Mouse (Mus musculus): ENCODE data around the gene Rhou. TPM values are rescaled to one million over a fixed set of nuclear protein-coding genes. Genes with fewer than 3 reads are reported as not detected.

Rhou gene
- polyA plus RNA-seq, 1 experiment from 2014 or later, result 11.3 TPM

- Histone ChIP-seq H3K4me3 (peak overlapping the region; percentile 92), H3K36me3 (replicated peaks) (peaks cover 12% of the 10 kb centered on the region; the same call in 1 of the 2 replicates), H3K4me2 (peak overlapping the region; percentile 54), H3K4me1 (peaks cover 20% of the 10 kb centered on the region), H3K27ac (0 out of 2 replicates have a peak overlapping the region, but pooled peaks have one; percentile 94), H3K27me3 (replicated peaks) (no peaks in the 10 kb centered on the region), H3K9ac (peak overlapping the region; percentile 86; the same call in 1 of the 2 replicates), H3K9me3 (no peaks in the 10 kb centered on the region)
- ATAC-seq (replicated peaks), result no peak
- 11% methylated on average over 5 of the region's 5 CpGs for WGBS
Observed at GRCm38 (mm10) chr8:123654763-123655162, 1.0 kb downstream of the Rhou start.

DNA sequence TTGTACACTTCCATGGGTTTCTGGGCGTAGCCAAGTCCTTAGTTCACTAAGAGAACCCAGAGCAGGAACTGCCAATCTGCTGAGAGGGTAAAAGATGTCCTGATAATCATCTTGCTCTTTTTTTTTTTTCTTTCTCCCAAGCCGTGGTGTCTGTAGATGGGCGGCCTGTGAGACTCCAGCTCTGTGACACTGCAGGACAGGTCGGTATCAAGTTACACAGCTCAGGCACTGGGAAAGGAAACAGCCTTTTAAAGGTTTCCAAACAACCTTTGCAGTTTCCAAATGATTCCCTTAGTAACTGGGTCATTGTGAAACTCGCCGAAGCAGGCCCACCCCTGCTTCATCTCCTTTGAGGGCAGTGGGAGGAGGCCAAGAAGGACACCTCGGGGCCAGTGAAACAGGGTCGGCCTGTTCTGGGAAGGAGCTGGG lies 1.6 kb downstream of the Rhou start:
- Histone ChIP-seq H3K9me3 (no peaks in the 10 kb centered on the region), H3K27me3 (replicated peaks) (no peaks in the 10 kb centered on the region), H3K27ac (no peak overlapping the region), H3K36me3 (replicated peaks) (peaks cover 12% of the 10 kb centered on the region; the same call in 1 of the 2 replicates), H3K4me3 (peak overlapping the region; percentile 92), H3K4me1 (peaks cover 20% of the 10 kb centered on the region), H3K9ac (peak overlapping the region; percentile 86; the same call in 1 of the 2 replicates), H3K4me2 (peak overlapping the region; percentile 54)
- ATAC-seq (replicated peaks), result no peak
- WGBS, result 8% methylated on average over 8 of the region's 8 CpGs

DNA sequence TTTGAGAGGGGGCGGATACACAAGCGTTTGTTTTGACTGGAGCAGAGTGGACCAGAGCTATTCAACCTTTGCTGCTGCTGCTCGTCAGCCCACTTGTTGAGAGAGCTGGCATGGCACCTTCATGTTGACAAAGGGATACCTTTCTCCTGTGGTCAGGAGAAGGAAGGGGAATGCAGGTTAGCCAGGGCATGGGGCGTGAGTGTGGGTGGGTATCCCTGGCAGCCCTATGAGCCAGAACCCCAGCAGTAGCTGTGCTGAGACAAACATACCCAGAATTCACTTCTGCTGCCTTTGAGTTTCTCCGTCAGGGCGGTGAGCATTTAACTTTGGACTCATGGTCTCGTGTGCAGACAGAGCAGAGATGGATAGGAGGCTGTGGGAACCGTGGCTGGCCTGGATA lies 4.1 kb downstream of the Rhou start:
- Histone ChIP-seq H3K4me1 (peaks cover 20% of the 10 kb centered on the region), H3K4me3 (no peak overlapping the region), H3K27me3 (replicated peaks) (no peaks in the 10 kb centered on the region), H3K36me3 (replicated peaks) (peaks cover 16% of the 10 kb centered on the region; the same call in 1 of the 2 replicates), H3K27ac (no peak overlapping the region), H3K4me2 (no peak overlapping the region), H3K9ac (no peak overlapping the region), H3K9me3 (no peaks in the 10 kb centered on the region)
- WGBS, result 91% methylated on average over 8 of the region's 8 CpGs
- ATAC-seq (replicated peaks), result no peak

DNA sequence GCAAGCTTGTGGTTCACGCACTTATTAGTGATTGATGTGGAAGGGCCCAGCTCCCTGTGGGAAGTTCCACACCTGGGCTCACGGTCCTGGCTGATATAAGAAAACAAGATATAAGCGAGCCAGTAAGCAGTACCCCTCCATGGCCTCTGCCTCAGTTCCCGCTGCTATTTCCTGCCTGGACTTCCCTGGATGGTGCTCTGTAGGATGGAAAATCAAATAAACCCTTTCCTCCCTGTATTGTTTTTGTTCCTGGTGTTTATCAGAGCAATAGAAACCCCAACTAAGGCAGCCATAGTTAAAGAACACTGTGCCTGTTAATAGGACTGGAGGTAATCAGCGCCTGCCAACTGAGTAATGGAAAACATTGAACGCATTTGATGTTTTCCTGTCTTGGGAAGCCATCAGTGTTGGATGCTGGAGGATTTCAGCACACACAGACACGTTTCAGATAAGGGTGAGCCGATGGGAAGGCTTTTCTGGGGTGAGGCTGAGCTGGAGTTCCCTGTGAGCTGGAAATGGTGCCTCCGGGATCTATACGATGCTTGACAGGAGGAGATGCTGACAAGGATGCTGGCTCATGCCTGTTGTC lies 5.8 kb downstream of the Rhou start:
- Histone ChIP-seq H3K27ac (no peak overlapping the region), H3K27me3 (replicated peaks) (no peaks in the 10 kb centered on the region), H3K4me3 (no peak overlapping the region), H3K4me1 (peaks cover 16% of the 10 kb centered on the region), H3K9ac (no peak overlapping the region), H3K4me2 (no peak overlapping the region), H3K9me3 (no peaks in the 10 kb centered on the region), H3K36me3 (replicated peaks) (peaks cover 20% of the 10 kb centered on the region; the same call in 1 of the 2 replicates)
- ATAC-seq (replicated peaks), result no peak
- WGBS, result 88% methylated on average over 10 of the region's 10 CpGs

GRCm38 (mm10) chr8:123661515-123661914 lies 7.8 kb downstream of the Rhou start:
- no peaks in the 10 kb centered on the region for H3K9me3 ChIP-seq
- H3K4me2 ChIP-seq, result no peak overlapping the region
- H3K4me1 ChIP-seq, result no peaks in the 10 kb centered on the region
- peaks cover 20% of the 10 kb centered on the region; the same call in 1 of the 2 replicates for H3K36me3 ChIP-seq (replicated peaks)
- no peak overlapping the region for H3K9ac ChIP-seq
- no peak overlapping the region for H3K27ac ChIP-seq
- H3K4me3 ChIP-seq, result no peak overlapping the region
- no peak for ATAC-seq (replicated peaks)
- H3K27me3 ChIP-seq (replicated peaks), result no peaks in the 10 kb centered on the region
- 86% methylated on average over 11 of the region's 11 CpGs for WGBS

DNA sequence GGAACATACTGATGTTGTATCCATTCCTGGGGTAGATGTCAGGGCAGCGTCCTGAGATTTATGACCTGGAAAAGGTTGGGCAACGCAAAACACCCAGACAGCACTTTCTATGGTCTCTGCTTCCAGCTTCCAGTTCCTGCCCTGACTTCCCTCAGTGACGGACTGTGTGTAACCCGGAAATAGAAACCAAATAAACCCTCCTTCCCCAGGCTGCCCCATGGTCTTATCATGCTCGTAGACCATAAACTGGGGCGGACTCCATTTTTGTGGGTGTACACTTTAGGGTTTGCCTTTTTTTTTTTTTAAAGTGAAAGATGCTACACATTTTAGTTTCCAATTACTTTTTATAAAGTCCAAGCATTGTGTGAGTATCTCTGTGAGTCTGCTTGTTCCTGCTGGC lies 11.9 kb downstream of the Rhou start:
- H3K9me3 ChIP-seq, result no peaks in the 10 kb centered on the region
- no peak overlapping the region for H3K4me2 ChIP-seq
- no peaks in the 10 kb centered on the region for H3K4me1 ChIP-seq
- H3K9ac ChIP-seq, result no peak overlapping the region
- 92% methylated on average over 6 of the region's 6 CpGs for WGBS
- H3K36me3 ChIP-seq (replicated peaks), result peaks cover 8% of the 10 kb centered on the region; the same call in 1 of the 2 replicates
- no peak overlapping the region for H3K4me3 ChIP-seq
- no peak overlapping the region for H3K27ac ChIP-seq
- ATAC-seq (replicated peaks), result no peak
- H3K27me3 ChIP-seq (replicated peaks), result no peaks in the 10 kb centered on the region

DNA sequence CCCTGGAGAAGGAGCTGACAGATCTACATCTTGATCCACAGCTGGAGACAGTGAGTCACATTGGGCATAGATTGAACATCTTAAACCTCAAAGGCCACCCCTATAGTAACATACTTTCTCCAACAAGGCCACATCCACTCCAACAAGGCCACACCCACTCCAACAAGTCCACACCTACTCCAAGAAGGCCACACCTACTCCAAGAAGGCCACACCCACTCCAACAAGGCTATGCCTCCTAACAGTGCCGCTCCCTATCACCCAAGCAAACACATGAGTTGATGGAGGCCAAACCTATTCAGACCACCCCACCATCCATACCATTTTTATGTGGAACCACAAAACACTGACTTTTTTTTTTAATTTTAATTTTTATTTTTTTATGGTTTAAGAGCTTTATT lies 13.1 kb downstream of the Rhou start:
- H3K9me3 ChIP-seq, result no peaks in the 10 kb centered on the region
- 97% methylated on average over 1 of the region's 1 CpGs for WGBS
- no peak for ATAC-seq (replicated peaks)
- no peaks in the 10 kb centered on the region for H3K4me1 ChIP-seq
- no peaks in the 10 kb centered on the region for H3K27me3 ChIP-seq (replicated peaks)
- H3K4me3 ChIP-seq, result no peak overlapping the region
- H3K9ac ChIP-seq, result no peak overlapping the region
- H3K36me3 ChIP-seq (replicated peaks), result peaks cover 5% of the 10 kb centered on the region; the same call in 1 of the 2 replicates
- H3K27ac ChIP-seq, result no peak overlapping the region
- no peak overlapping the region for H3K4me2 ChIP-seq

GRCm38 (mm10) chr8:123668681-123669080 lies 15.0 kb downstream of the Rhou start:
- 32% methylated on average over 4 of the region's 4 CpGs for WGBS
- Histone ChIP-seq H3K4me3 (no peak overlapping the region), H3K9ac (no peak overlapping the region), H3K9me3 (no peaks in the 10 kb centered on the region), H3K27ac (no peak overlapping the region), H3K4me1 (no peaks in the 10 kb centered on the region), H3K36me3 (replicated peaks) (no peaks in the 10 kb centered on the region), H3K4me2 (no peak overlapping the region), H3K27me3 (replicated peaks) (no peaks in the 10 kb centered on the region)
- ATAC-seq (replicated peaks), result no peak

DNA sequence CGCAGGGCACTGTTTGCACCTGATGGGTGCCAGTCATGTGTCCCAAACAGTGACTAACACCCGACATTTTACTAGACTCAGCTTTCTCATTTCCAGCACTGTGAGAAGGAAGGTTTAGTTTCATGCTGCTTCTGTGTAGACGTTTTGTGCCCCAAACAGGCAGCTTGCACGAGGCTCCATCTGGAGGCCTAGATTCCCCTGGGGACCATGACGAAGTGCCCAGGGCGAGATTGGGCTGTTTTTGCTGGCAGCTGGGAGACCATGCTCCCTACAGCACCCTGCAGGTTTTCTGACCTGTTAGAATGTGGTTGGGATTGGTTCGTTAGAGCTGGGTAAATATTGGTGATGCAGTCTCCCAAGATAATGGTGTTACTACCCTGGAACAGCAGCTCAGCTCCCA lies 17.0 kb downstream of the Rhou start:
- Histone ChIP-seq H3K27ac (no peak overlapping the region), H3K4me2 (no peak overlapping the region), H3K36me3 (replicated peaks) (no peaks in the 10 kb centered on the region), H3K4me3 (no peak overlapping the region), H3K9ac (no peak overlapping the region), H3K9me3 (no peaks in the 10 kb centered on the region), H3K4me1 (peaks cover 8% of the 10 kb centered on the region), H3K27me3 (replicated peaks) (no peaks in the 10 kb centered on the region)
- no peak for ATAC-seq (replicated peaks)
- WGBS, result 57% methylated on average over 7 of the region's 7 CpGs

- Histone ChIP-seq H3K27ac (no peak overlapping the region), H3K27me3 (replicated peaks) (no peaks in the 10 kb centered on the region), H3K4me1 (peaks cover 9% of the 10 kb centered on the region), H3K36me3 (replicated peaks) (no peaks in the 10 kb centered on the region), H3K4me2 (no peak overlapping the region), H3K9ac (no peak overlapping the region), H3K9me3 (no peaks in the 10 kb centered on the region), H3K4me3 (no peak overlapping the region)
- WGBS, result 55% methylated on average over 7 of the region's 7 CpGs
- no peak for ATAC-seq (replicated peaks)
Observed at GRCm38 (mm10) chr8:123671454-123671853, 17.7 kb downstream of the Rhou start.

GRCm38 (mm10) chr8:123672648-123673047 lies 18.9 kb downstream of the Rhou start:
- H3K4me1 ChIP-seq, result peaks cover 9% of the 10 kb centered on the region
- H3K27ac ChIP-seq, result no peak overlapping the region
- ATAC-seq (replicated peaks), result no peak
- H3K36me3 ChIP-seq (replicated peaks), result no peaks in the 10 kb centered on the region
- H3K4me2 ChIP-seq, result no peak overlapping the region
- H3K27me3 ChIP-seq (replicated peaks), result no peaks in the 10 kb centered on the region
- no peak overlapping the region for H3K9ac ChIP-seq
- 70% methylated on average over 6 of the region's 6 CpGs for WGBS
- H3K9me3 ChIP-seq, result no peaks in the 10 kb centered on the region
- no peak overlapping the region for H3K4me3 ChIP-seq

- H3K27me3 ChIP-seq (replicated peaks), result no peaks in the 10 kb centered on the region; the same call in 1 of the 2 replicates
- H3K4me1 ChIP-seq, result peaks cover 9% of the 10 kb centered on the region
- no peak overlapping the region for H3K4me2 ChIP-seq
- no peaks in the 10 kb centered on the region for H3K9me3 ChIP-seq
- WGBS, result 40% methylated on average over 5 of the region's 5 CpGs
- H3K27ac ChIP-seq, result 0 out of 2 replicates have a peak overlapping the region, but pooled peaks have one; percentile 42
- no peak overlapping the region for H3K4me3 ChIP-seq
- H3K36me3 ChIP-seq (replicated peaks), result no peaks in the 10 kb centered on the region
- no peak overlapping the region for H3K9ac ChIP-seq
- no peak for ATAC-seq (replicated peaks)
Observed at GRCm38 (mm10) chr8:123675611-123676010, 21.9 kb downstream of the Rhou start.

DNA sequence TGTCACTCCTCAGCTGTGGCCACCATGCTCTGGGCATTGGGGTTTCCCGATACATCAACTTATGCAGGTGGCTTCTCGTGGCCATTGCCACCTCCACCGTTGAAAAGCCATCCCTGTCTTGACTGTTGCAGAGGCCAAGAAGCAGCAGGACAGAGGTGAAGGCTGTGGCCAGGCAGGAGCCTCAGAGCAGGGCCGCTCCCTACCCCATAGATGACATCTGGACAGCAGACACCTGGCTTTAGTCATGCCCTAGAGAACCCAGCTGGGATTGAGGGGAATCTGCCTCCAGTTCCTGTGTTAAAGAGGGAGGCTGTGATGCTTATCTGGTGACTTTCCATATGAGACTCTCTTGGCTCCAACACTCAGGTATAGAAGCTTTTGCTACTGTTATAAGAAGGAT lies 24.7 kb downstream of the Rhou start:
- no peak overlapping the region for H3K9ac ChIP-seq
- no peak overlapping the region for H3K4me3 ChIP-seq
- H3K27ac ChIP-seq, result no peak overlapping the region
- WGBS, result 89% methylated on average over 4 of the region's 4 CpGs
- H3K27me3 ChIP-seq (replicated peaks), result peaks cover 4% of the 10 kb centered on the region
- H3K36me3 ChIP-seq (replicated peaks), result no peaks in the 10 kb centered on the region
- peaks cover 9% of the 10 kb centered on the region for H3K4me1 ChIP-seq
- H3K4me2 ChIP-seq, result no peak overlapping the region
- H3K9me3 ChIP-seq, result no peaks in the 10 kb centered on the region
- ATAC-seq (replicated peaks), result no peak

Measured in midbrain, embryonic 15.5 days (tissue).